Mouse (Mus musculus): Measurements from ENCODE around the gene Rffl. TPM values are rescaled to one million over a fixed set of nuclear protein-coding genes. Genes with fewer than 3 reads are reported as not detected.

Rffl gene
- polyA plus RNA-seq, 1 experiment from 2014 or later: 13.8 TPM

- peaks cover 8% of the 10 kb centered on the region for H3K36me3 ChIP-seq
- H3K4me3 ChIP-seq (replicated peaks): no peak overlapping the region
- H3K4me1 ChIP-seq (replicated peaks): no peaks in the 10 kb centered on the region
- no peak overlapping the region for H3K4me2 ChIP-seq (replicated peaks)
- no peak for ATAC-seq
- H3K9me3 ChIP-seq: no peaks in the 10 kb centered on the region
- no peak overlapping the region for H3K9ac ChIP-seq
- no peaks in the 10 kb centered on the region for H3K27me3 ChIP-seq (replicated peaks)
- 88% methylated on average over 10 of the region's 10 CpGs for WGBS
- H3K27ac ChIP-seq: no peak overlapping the region
Observed at GRCm38 (mm10) chr11:82897478-82897877, 26.5 kb upstream of the Rffl start.

DNA sequence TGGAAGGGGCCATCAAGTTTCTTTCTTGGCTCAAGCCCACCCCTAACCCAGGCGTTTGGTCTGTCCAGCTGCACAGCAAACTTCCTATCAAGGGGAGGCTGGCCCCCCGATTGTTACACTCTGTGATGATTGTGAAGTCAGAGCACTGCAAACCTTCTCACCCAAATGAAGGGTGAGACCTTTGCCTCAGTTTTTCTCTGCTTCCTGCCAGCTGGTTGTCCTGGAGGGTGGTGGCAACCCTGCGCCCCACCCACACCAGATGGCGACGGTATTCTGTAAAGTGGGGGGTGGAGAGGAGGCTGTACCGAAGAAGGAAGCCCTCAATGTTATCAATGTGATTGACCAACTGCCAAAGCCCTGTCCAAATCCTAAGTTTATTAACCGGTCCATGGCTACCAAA lies 20.9 kb upstream of the Rffl start, which contains the start of gene Fndc8:
TSS of gene Fndc8 (plus strand) at position 189 of the 400 bp plus-strand sequence.
- Histone ChIP-seq H3K4me1 (replicated peaks) (peaks cover 15% of the 10 kb centered on the region), H3K27me3 (replicated peaks) (0 out of 2 replicates have a peak, but pooled peaks cover 2% of the 10 kb centered on the region), H3K27ac (no peak within 1 kb of the TSS), H3K9ac (no peak within 1 kb of the TSS), H3K4me2 (replicated peaks) (no peak within 1 kb of the TSS), H3K36me3 (no peaks in the 10 kb centered on the region), H3K9me3 (no peaks in the 10 kb centered on the region), H3K4me3 (replicated peaks) (no peak within 1 kb of the TSS)
- ATAC-seq: no peak
- WGBS: 47% methylated on average over 7 of the region's 7 CpGs

DNA sequence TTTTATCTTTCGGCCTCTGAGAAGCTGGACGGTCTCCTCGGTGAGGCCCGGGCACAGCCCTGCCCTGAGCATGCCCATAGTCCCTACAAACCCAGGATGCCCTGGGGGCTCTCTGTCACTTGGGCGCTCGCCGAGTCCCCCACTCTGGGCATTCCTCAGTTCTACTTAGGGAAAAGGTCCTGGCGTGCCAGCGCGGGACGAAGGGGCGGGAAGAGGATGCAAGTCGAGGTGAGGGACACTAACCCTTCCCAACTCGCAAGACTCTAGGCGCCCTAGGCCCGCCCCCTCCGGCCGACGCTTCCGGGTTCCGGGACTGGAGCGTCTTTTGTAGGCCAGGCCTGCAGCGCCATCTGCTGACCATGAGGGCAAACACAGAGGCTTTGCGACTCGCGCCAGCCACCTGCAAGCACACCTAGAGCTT lies 19.3 kb upstream of the Rffl start, which contains the start of gene Rad51d:
TSS of gene Rad51d (minus strand) at position 273 of the 421 bp plus-strand sequence.
- H3K36me3 ChIP-seq: no peaks in the 10 kb centered on the region
- H3K27ac ChIP-seq: peak within 1 kb of the TSS; percentile 68
- H3K4me2 ChIP-seq (replicated peaks): peak within 1 kb of the TSS; percentile 91
- peaks cover 15% of the 10 kb centered on the region for H3K4me1 ChIP-seq (replicated peaks)
- 0 out of 2 replicates have a peak, but pooled peaks cover 2% of the 10 kb centered on the region for H3K27me3 ChIP-seq (replicated peaks)
- no peaks in the 10 kb centered on the region for H3K9me3 ChIP-seq
- H3K9ac ChIP-seq: peak within 1 kb of the TSS; percentile 62
- under 1% methylated on average over 26 of the region's 26 CpGs for WGBS
- peak; percentile 96 for ATAC-seq
- H3K4me3 ChIP-seq (replicated peaks): peak within 1 kb of the TSS; percentile 52

GRCm38 (mm10) chr11:82889524-82890341 lies 18.7 kb upstream of the Rffl start:
- ATAC-seq: peak; percentile 73
- H3K36me3 ChIP-seq: no peaks in the 10 kb centered on the region
- WGBS: 8% methylated on average over 31 of the region's 31 CpGs
- 0 out of 2 replicates have a peak, but pooled peaks cover 2% of the 10 kb centered on the region for H3K27me3 ChIP-seq (replicated peaks)
- peaks cover 15% of the 10 kb centered on the region for H3K4me1 ChIP-seq (replicated peaks)
- H3K27ac ChIP-seq: peak overlapping the region; percentile 68
- no peaks in the 10 kb centered on the region for H3K9me3 ChIP-seq
- H3K4me3 ChIP-seq (replicated peaks): peak overlapping the region; percentile 52
- peak overlapping the region; percentile 91 for H3K4me2 ChIP-seq (replicated peaks)
- H3K9ac ChIP-seq: peak overlapping the region; percentile 62

DNA sequence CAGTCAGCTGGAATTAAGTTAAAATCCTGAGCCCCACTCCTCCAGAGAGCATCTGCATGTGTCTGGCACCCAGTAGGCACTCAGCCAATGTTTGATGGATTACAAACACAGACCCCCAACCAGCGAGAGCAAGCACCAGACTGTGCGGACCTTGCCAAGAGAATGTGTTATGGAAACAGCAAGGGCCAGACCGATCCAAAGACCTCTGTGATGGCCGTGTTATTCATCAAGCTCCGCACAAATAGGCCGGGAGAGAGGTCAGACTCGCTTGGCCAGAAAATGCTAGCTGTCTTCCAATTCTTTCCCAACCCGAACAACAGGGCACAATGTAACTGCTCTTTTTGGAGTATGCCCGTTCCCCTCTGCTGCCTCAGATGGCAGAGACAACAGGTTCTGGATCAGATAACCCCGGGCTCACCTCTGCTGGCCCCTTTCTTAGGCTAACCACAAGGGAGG lies 17.5 kb upstream of the Rffl start:
- 0 out of 2 replicates have a peak, but pooled peaks cover 2% of the 10 kb centered on the region for H3K27me3 ChIP-seq (replicated peaks)
- no peaks in the 10 kb centered on the region for H3K36me3 ChIP-seq
- ATAC-seq: no peak
- H3K9me3 ChIP-seq: no peaks in the 10 kb centered on the region
- 43% methylated on average over 10 of the region's 10 CpGs for WGBS
- peak overlapping the region; percentile 20; the same call in 1 of the 2 replicates for H3K9ac ChIP-seq
- no peak overlapping the region for H3K4me3 ChIP-seq (replicated peaks)
- peaks cover 15% of the 10 kb centered on the region for H3K4me1 ChIP-seq (replicated peaks)
- H3K27ac ChIP-seq: peak overlapping the region; percentile 27; the same call in 1 of the 2 replicates
- H3K4me2 ChIP-seq (replicated peaks): peak overlapping the region; percentile 91

- no peak overlapping the region for H3K9ac ChIP-seq
- H3K4me1 ChIP-seq (replicated peaks): peaks cover 15% of the 10 kb centered on the region
- H3K4me3 ChIP-seq (replicated peaks): no peak overlapping the region
- ATAC-seq: no peak
- no peak overlapping the region for H3K27ac ChIP-seq
- H3K4me2 ChIP-seq (replicated peaks): no peak overlapping the region
- 81% methylated on average over 3 of the region's 3 CpGs for WGBS
- H3K27me3 ChIP-seq (replicated peaks): no peaks in the 10 kb centered on the region
- H3K9me3 ChIP-seq: no peaks in the 10 kb centered on the region
- no peaks in the 10 kb centered on the region for H3K36me3 ChIP-seq
Observed at GRCm38 (mm10) chr11:82886559-82886958, 15.5 kb upstream of the Rffl start.

DNA sequence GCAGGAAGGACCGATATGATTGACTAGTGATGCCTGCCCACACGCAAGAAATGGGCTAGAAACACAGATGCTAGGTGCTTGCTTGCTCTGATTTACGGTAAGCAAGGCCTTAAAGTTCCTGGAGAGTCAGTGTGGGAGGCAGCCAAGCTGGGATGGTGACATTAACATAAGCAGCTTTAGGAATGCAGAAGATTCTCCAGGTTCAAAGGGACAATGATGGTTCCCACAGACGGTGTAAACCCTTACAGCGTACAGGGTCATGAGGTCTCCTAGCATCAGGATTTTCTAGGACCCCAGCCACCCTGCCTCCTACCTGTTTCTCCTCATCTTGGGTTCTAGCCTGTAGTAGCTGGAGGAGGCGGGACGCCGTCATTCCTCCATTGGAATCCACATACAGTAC lies 12.2 kb upstream of the Rffl start:
- ATAC-seq: no peak
- Histone ChIP-seq H3K27ac (no peak overlapping the region), H3K9ac (no peak overlapping the region), H3K36me3 (0 out of 2 replicates have a peak, but pooled peaks cover 2% of the 10 kb centered on the region), H3K27me3 (replicated peaks) (no peaks in the 10 kb centered on the region), H3K4me1 (replicated peaks) (peaks cover under 1% of the 10 kb centered on the region), H3K4me3 (replicated peaks) (no peak overlapping the region), H3K9me3 (no peaks in the 10 kb centered on the region), H3K4me2 (replicated peaks) (no peak overlapping the region)
- WGBS: 69% methylated on average over 8 of the region's 8 CpGs

- no peak overlapping the region for H3K4me3 ChIP-seq (replicated peaks)
- no peak overlapping the region for H3K27ac ChIP-seq
- 89% methylated on average over 7 of the region's 7 CpGs for WGBS
- H3K4me1 ChIP-seq (replicated peaks): no peaks in the 10 kb centered on the region
- no peak for ATAC-seq
- no peaks in the 10 kb centered on the region for H3K9me3 ChIP-seq
- H3K9ac ChIP-seq: no peak overlapping the region
- 0 out of 2 replicates have a peak, but pooled peaks cover 2% of the 10 kb centered on the region for H3K36me3 ChIP-seq
- H3K4me2 ChIP-seq (replicated peaks): no peak overlapping the region
- H3K27me3 ChIP-seq (replicated peaks): no peaks in the 10 kb centered on the region
Observed at GRCm38 (mm10) chr11:82877726-82878344, 6.8 kb upstream of the Rffl start.

DNA sequence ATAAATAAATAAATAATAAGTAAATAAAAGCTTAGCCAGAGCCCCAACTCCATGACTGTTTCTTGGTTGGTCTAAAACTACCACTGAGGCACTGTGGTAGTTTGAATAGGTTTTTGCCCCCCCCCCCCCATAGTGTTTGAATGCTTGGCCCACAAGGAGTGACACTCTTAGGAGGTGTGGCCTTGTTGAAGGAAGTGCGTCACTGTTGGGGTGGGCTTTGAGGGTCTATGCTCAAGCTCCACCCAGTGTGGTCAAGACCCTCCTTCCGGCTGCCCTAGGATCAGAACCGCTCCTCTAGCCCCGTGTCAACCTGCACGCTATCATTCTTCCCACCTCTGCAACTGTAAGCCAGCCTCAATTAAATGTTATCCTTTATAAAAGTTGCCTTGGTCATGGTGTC lies 4.6 kb upstream of the Rffl start:
- H3K36me3 ChIP-seq: 0 out of 2 replicates have a peak, but pooled peaks cover 2% of the 10 kb centered on the region
- 92% methylated on average over 5 of the region's 5 CpGs for WGBS
- ATAC-seq: no peak

DNA sequence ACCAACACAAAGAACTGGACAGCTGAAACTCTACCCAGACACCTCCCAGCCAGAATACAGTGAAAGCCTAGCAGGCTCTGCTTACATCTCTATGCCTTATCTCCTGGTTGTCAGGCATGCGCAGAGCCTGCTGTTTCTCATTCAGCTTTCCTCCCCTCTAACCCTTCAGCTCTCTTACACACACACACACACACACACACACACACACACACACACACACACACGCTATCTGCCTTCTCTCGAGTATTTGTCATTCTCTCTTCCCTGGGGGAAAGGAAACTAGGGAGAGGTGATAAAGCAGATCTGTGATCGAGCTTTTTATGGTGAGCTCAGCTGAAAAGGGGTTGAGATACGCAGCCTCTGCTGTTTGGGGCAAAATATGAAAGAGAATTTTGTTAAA lies 3.9 kb upstream of the Rffl start:
- no peak for ATAC-seq
- WGBS: 50% methylated on average over 5 of the region's 5 CpGs
- Histone ChIP-seq H3K4me3 (replicated peaks) (no peak overlapping the region), H3K9ac (no peak overlapping the region), H3K9me3 (no peaks in the 10 kb centered on the region), H3K4me2 (replicated peaks) (no peak overlapping the region), H3K4me1 (replicated peaks) (no peaks in the 10 kb centered on the region), H3K27ac (no peak overlapping the region), H3K36me3 (0 out of 2 replicates have a peak, but pooled peaks cover 2% of the 10 kb centered on the region), H3K27me3 (replicated peaks) (no peaks in the 10 kb centered on the region)

More for the DNA sequence above, 4.6 kb upstream of the Rffl start:
- no peaks in the 10 kb centered on the region for H3K4me1 ChIP-seq (replicated peaks)
- H3K9ac ChIP-seq: no peak overlapping the region
- H3K27ac ChIP-seq: no peak overlapping the region
- no peaks in the 10 kb centered on the region for H3K27me3 ChIP-seq (replicated peaks)
- H3K4me2 ChIP-seq (replicated peaks): no peak overlapping the region
- H3K4me3 ChIP-seq (replicated peaks): no peak overlapping the region
- no peaks in the 10 kb centered on the region for H3K9me3 ChIP-seq

- Histone ChIP-seq H3K27ac (peak overlapping the region; percentile 63), H3K36me3 (no peaks in the 10 kb centered on the region), H3K4me3 (replicated peaks) (peak overlapping the region; percentile 93), H3K9me3 (no peaks in the 10 kb centered on the region), H3K4me1 (replicated peaks) (no peaks in the 10 kb centered on the region), H3K4me2 (replicated peaks) (peak overlapping the region; percentile 85), H3K9ac (peak overlapping the region; percentile 88), H3K27me3 (replicated peaks) (no peaks in the 10 kb centered on the region)
- 2% methylated on average over 36 of the region's 36 CpGs for WGBS
- peak; percentile 75 for ATAC-seq
Observed at GRCm38 (mm10) chr11:82870173-82871030, 608 bp downstream of the Rffl start.

Measured in intestine, embryonic 15.5 days (tissue).